Mouse (Mus musculus): ENCODE measurements around the gene Abcc10. TPM values are rescaled to one million over a fixed set of nuclear protein-coding genes. Genes with fewer than 3 reads are reported as not detected.

Abcc10 gene
- polyA plus RNA-seq, 1 experiment from 2014 or later, result 4.3 TPM

DNA sequence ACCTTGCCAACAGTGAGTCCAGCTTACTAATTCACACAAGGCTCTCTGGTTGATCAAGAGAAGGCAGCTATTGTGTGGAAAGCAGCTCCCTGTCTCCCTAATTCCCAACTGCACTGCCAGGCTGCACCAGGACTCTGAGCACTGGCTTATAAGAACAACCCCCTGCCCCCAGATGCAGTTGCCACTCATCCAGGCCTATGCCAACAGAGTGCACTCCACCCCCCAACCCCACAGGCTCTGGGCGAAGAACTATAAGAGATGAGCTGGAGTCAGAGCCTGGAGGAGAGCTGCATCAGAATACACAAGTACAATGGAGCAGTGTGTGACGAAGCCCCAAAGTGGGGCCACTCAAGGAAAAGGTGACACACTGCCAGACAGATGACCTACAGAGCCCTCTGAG lies 56.1 kb downstream of the Abcc10 start:
- no peak overlapping the region for H3K27ac ChIP-seq
- H3K9ac ChIP-seq, result no peak overlapping the region
- peaks cover 51% of the 10 kb centered on the region for H3K4me1 ChIP-seq (replicated peaks)
- WGBS, result 76% methylated on average over 2 of the region's 2 CpGs
- no peak overlapping the region for H3K4me3 ChIP-seq
- H3K27me3 ChIP-seq, result no peaks in the 10 kb centered on the region
- H3K36me3 ChIP-seq, result peaks cover 16% of the 10 kb centered on the region
- ATAC-seq (replicated peaks; ENCODE audit: insufficient number of reproducible peaks, insufficient read depth, low FRiP score, low read depth), result no peak
- H3K4me2 ChIP-seq, result no peak overlapping the region
- no peaks in the 10 kb centered on the region for H3K9me3 ChIP-seq (replicated peaks)

DNA sequence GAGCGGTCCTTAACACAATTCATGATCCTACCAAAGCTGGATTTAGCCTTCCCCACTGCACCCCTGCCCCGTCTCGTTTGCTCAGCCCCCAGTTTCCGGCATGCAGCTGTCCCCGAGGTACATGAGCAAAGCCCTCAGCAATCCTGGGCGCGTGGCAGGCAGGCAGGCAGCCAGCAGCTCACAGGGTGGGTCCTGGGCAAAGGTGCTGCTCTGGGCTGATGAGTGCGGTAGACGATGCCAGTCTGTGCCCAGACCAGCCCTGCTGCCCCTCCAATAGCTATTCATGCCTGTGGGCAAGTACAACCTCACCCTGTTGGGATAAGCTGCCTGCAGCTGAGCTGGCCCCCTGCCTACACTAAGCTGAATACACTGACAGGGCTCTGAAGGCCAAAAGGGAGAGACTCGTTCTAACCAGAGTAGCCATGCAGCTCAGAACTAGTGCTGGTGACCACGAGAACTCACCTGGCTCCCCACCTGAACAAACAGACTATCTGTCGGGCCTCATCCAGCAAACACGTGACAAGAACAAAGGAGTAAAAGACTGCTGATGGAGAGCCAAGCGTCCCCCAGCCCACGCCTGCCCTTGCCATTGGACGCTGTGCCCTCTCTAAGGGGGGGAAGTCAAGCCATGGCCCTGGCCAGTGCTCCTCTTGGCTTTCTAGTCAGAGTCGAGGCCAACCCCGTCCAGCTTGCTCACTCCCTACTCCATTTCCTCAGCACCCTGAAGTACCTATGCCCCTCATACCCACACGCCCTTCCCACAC lies 58.2 kb downstream of the Abcc10 start:
- no peak overlapping the region for H3K9ac ChIP-seq
- no peak for ATAC-seq (replicated peaks; ENCODE audit: insufficient number of reproducible peaks, insufficient read depth, low FRiP score, low read depth)

DNA sequence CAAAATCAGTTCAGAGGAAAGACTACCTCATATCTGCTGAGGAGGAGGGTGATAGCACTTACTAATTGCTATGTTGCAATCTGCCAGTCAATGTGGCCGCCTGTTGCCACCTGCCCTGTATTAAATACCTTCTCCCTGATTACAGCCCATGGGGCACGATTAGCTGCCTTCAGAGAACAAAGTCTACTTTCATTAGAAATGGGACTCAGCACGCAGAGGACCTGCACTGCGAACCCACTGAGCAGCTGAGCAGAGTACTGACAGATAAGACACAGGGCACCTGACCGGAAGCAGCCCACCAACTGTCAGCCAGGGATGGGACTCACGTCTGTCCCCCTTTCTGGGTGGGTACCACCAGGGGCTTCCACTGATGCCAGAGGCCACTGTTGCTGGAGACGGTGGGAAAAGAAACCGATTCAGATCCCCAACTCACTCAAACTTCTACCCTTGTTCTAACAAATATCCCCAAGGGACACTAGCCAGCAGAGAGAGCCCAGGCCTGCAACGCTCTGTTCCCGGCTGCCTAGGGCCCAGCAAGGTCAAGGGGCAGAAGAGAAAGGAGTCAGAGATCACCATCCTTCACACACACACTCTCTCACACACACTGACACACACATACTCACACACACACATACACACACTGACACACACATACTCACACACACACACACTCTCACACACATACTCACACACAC lies 60.0 kb downstream of the Abcc10 start:
- no peak overlapping the region for H3K4me2 ChIP-seq
- no peaks in the 10 kb centered on the region for H3K9me3 ChIP-seq (replicated peaks)
- ATAC-seq (replicated peaks; ENCODE audit: insufficient number of reproducible peaks, insufficient read depth, low FRiP score, low read depth), result no peak
- WGBS, result 62% methylated on average over 10 of the region's 10 CpGs
- no peaks in the 10 kb centered on the region for H3K27me3 ChIP-seq
- no peak overlapping the region for H3K4me3 ChIP-seq
- peaks cover 32% of the 10 kb centered on the region for H3K36me3 ChIP-seq
- H3K4me1 ChIP-seq (replicated peaks), result peaks cover 43% of the 10 kb centered on the region
- no peak overlapping the region for H3K27ac ChIP-seq
- H3K9ac ChIP-seq, result no peak overlapping the region

More for the DNA sequence above, 58.2 kb downstream of the Abcc10 start:
- H3K36me3 ChIP-seq, result peaks cover 16% of the 10 kb centered on the region
- H3K27me3 ChIP-seq, result no peaks in the 10 kb centered on the region
- no peaks in the 10 kb centered on the region for H3K9me3 ChIP-seq (replicated peaks)
- 79% methylated on average over 19 of the region's 19 CpGs for WGBS
- H3K4me1 ChIP-seq (replicated peaks), result peaks cover 58% of the 10 kb centered on the region
- no peak overlapping the region for H3K4me3 ChIP-seq
- H3K27ac ChIP-seq, result no peak overlapping the region
- H3K4me2 ChIP-seq, result no peak overlapping the region

DNA sequence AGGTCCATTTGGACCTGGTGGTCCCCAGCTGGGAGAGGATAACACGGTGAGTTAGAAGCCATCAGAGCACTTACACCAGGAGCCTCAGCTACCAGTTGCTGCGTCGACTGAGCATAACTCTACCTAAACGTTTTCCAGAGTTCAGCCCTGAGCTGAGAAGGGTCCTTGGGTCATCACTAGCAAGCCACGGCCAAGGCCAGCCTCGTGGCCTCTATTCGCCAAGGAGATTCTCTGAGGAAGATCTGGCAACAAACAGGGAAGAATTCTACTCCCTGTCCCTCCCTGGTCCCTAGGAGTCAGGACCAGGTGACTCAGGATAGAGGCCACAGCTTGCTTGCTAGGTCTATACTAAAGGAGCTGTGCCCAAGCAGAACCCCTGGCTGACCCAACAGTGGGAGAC lies 60.6 kb downstream of the Abcc10 start:
- no peak for ATAC-seq (replicated peaks; ENCODE audit: insufficient number of reproducible peaks, insufficient read depth, low FRiP score, low read depth)
- no peaks in the 10 kb centered on the region for H3K27me3 ChIP-seq
- no peak overlapping the region for H3K4me2 ChIP-seq
- no peak overlapping the region for H3K9ac ChIP-seq
- WGBS, result 76% methylated on average over 7 of the region's 7 CpGs
- no peaks in the 10 kb centered on the region for H3K9me3 ChIP-seq (replicated peaks)
- H3K36me3 ChIP-seq, result peaks cover 39% of the 10 kb centered on the region
- H3K27ac ChIP-seq, result no peak overlapping the region
- H3K4me1 ChIP-seq (replicated peaks), result peaks cover 36% of the 10 kb centered on the region
- H3K4me3 ChIP-seq, result no peak overlapping the region

DNA sequence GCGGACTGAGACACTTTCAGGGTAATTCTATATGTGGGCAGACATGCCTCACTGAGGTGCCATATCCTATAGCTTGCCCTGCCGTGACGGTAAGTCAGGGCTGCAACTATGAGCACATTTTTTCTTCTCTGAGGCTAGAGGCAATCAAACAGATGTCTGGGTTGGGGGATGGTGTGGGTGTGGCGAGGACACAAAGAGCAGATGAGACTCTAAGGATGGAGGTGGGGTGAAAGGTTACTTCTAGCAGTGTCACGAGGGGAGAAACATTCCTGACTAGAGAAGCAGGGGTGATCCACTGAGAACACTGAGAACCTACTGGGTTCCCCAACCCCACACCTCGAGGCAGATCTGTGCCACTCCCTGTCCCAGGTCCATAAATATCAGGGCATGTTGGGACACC lies 61.2 kb downstream of the Abcc10 start:
- H3K9ac ChIP-seq, result no peak overlapping the region
- H3K27ac ChIP-seq, result no peak overlapping the region
- H3K4me3 ChIP-seq, result no peak overlapping the region
- no peak overlapping the region for H3K4me2 ChIP-seq
- no peaks in the 10 kb centered on the region for H3K27me3 ChIP-seq
- peaks cover 33% of the 10 kb centered on the region for H3K4me1 ChIP-seq (replicated peaks)
- H3K9me3 ChIP-seq (replicated peaks), result no peaks in the 10 kb centered on the region
- 70% methylated on average over 6 of the region's 6 CpGs for WGBS
- H3K36me3 ChIP-seq, result peaks cover 44% of the 10 kb centered on the region
- no peak for ATAC-seq (replicated peaks; ENCODE audit: insufficient number of reproducible peaks, insufficient read depth, low FRiP score, low read depth)

DNA sequence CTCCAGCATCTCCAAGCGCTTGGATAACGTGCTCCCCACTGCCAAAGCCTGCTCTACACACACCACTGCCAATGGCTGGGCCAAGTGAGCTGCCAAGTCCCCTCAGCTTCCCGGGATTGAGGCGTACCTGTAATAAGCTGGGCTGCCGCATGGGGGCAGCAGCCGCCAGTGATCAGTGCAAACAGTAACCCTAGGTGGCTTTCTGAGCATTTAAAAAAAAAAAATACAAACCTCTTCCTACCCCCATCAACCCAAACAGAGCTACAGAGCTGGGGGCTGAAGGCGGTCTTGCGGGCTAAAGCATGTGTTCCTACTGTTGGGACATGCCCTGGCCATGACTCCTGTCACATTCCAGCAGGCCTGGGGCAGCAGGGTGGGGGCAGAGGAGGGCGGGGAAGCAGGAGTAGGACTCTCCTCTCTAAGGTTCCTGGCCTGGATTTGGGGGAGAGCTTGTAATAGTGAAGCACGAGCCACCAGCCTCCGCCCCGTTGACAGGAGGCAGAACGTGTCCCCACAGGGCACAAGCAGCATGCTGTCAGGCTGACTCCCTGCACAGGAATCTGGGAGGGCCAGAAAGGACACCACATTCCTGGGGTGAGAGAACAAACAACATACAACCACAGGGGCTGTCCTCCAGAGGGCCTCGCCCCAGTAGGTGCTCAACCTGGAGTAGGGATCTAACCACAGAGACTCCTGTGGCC lies 62.1 kb downstream of the Abcc10 start:
- peak; percentile 23; the same call in 1 of the 2 replicates for ATAC-seq (replicated peaks; ENCODE audit: insufficient number of reproducible peaks, insufficient read depth, low FRiP score, low read depth)
- H3K4me2 ChIP-seq, result no peak overlapping the region
- H3K4me3 ChIP-seq, result no peak overlapping the region
- H3K27me3 ChIP-seq, result no peaks in the 10 kb centered on the region
- 18% methylated on average over 14 of the region's 14 CpGs for WGBS
- H3K27ac ChIP-seq, result peak overlapping the region; percentile 49
- H3K9ac ChIP-seq, result no peak overlapping the region
- H3K9me3 ChIP-seq (replicated peaks), result no peaks in the 10 kb centered on the region
- peaks cover 47% of the 10 kb centered on the region for H3K36me3 ChIP-seq
- peaks cover 32% of the 10 kb centered on the region for H3K4me1 ChIP-seq (replicated peaks)

DNA sequence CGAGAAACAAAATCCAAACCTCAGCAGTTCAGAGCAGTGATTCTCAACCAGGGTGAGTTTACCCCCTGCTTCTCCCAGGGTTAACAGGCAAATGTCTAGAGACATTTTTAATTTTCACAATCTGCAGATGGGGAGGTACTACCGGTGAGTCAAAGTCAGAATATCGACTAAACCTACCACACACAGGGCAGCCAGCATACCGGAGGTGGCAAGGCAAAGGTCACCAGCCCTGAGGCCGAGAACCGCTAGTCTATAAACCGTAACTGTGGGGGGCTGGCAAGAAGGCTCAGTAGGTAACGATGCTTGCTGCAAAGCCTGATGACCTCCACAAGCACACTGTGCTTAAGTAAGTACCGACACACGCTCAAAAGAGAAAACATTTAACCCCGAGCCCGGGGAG lies 62.6 kb downstream of the Abcc10 start:
- Histone ChIP-seq H3K27ac (no peak overlapping the region), H3K9ac (no peak overlapping the region), H3K4me1 (replicated peaks) (peaks cover 34% of the 10 kb centered on the region), H3K36me3 (peaks cover 47% of the 10 kb centered on the region), H3K4me3 (no peak overlapping the region), H3K9me3 (replicated peaks) (no peaks in the 10 kb centered on the region), H3K4me2 (no peak overlapping the region), H3K27me3 (no peaks in the 10 kb centered on the region)
- WGBS, result 85% methylated on average over 12 of the region's 12 CpGs
- ATAC-seq (replicated peaks; ENCODE audit: insufficient number of reproducible peaks, insufficient read depth, low FRiP score, low read depth), result no peak

DNA sequence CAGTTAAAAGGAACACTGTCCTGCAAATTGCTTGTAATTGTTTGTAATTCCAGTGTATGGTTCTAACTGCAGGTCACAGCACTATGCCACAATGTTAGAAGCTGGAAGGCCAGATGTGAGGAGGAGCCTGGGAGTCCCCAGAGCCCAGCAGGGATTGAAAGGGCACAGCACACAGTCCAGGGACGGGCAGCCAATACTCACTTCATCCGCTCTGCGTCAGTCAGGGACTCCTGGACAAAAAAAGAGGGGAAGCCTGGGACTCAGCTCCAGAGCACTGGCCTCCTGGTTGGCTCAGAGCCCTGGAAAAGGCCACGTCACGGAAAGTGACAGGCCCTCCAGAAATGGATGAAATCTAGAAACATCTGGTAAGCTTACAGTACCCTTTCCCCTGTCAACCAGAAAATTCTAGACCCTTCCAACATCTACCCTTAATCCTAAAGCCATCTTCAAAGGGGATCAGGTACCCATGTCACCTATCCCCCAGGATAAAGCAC lies 65.9 kb downstream of the Abcc10 start:
- Histone ChIP-seq H3K4me2 (no peak overlapping the region), H3K9ac (no peak overlapping the region), H3K4me1 (replicated peaks) (peaks cover 14% of the 10 kb centered on the region), H3K36me3 (peaks cover 65% of the 10 kb centered on the region), H3K27me3 (no peaks in the 10 kb centered on the region), H3K9me3 (replicated peaks) (no peaks in the 10 kb centered on the region), H3K4me3 (no peak overlapping the region), H3K27ac (no peak overlapping the region)
- no peak for ATAC-seq (replicated peaks; ENCODE audit: insufficient number of reproducible peaks, insufficient read depth, low FRiP score, low read depth)
- WGBS, result 84% methylated on average over 5 of the region's 5 CpGs

DNA sequence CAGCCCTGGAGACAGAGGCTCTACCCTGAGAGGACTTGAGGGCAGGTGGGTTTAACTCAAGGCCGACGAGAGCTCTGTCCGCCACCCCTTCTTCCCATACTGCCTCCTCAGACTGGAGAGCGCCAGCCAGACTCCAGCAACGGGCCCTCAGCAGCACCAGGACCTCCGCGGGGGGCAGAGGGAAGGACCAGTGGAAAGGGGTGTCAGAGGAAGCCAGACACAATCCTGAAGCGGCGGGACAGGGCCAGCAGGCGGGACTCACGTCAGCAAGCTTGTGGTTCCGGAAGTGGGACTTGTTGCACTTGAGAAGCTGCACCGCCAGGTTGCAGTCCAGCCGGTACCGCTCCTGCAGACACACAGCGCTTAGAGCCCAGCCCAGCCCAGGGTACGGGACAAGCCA lies 68.5 kb downstream of the Abcc10 start:
- no peak overlapping the region for H3K4me3 ChIP-seq
- no peak for ATAC-seq (replicated peaks; ENCODE audit: insufficient number of reproducible peaks, insufficient read depth, low FRiP score, low read depth)
- H3K9ac ChIP-seq, result no peak overlapping the region
- no peaks in the 10 kb centered on the region for H3K9me3 ChIP-seq (replicated peaks)
- peak overlapping the region; percentile 23; the same call in 1 of the 2 replicates for H3K27ac ChIP-seq
- 0 out of 2 replicates have a peak, but pooled peaks cover 2% of the 10 kb centered on the region for H3K4me1 ChIP-seq (replicated peaks)
- H3K4me2 ChIP-seq, result no peak overlapping the region
- WGBS, result 82% methylated on average over 17 of the region's 17 CpGs
- H3K27me3 ChIP-seq, result peaks cover 9% of the 10 kb centered on the region
- H3K36me3 ChIP-seq, result peaks cover 59% of the 10 kb centered on the region

DNA sequence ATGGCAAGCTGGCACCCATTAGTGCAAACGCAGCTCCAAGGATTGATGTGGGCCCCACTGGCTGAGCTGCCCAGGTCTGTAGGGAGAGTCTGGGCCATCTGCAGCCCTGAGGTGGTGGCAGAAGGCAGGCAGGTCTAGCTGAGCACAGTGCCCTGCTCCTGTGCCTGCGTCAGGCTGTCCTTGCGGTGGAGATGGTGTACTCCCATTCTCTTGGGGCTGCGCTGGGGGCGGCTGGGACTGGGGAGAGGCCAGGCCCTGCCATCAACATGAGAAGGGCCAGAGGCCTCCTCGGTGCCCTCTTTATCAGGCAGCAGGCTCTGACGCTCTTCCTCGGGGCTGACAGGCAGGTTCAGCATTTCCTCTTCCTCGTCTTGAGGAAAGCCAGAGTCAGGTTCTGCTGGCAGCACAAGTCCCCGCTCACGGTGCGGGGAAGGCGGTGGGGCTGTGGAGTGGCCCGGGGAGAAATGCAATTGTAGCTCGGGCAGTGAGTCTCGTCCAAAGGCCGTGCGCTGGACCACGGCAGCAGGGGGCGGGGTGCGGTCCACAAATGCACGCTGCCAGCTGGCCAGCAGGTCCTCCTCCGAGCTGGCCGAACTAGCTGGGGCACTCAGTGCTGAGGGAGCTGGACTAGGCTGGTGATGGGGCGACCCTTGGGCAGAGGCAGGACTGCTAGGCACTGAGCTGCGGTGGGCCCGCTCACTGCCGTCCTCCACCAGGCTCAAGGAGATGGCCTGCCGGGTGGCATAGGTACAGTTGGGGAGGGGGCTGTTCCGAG lies 69.7 kb downstream of the Abcc10 start:
- peaks cover 18% of the 10 kb centered on the region for H3K27me3 ChIP-seq
- no peak overlapping the region for H3K4me3 ChIP-seq
- peaks cover 48% of the 10 kb centered on the region for H3K36me3 ChIP-seq
- H3K4me2 ChIP-seq, result no peak overlapping the region
- no peaks in the 10 kb centered on the region for H3K9me3 ChIP-seq (replicated peaks)
- peaks cover 10% of the 10 kb centered on the region for H3K4me1 ChIP-seq (replicated peaks)
- H3K27ac ChIP-seq, result no peak overlapping the region
- no peak overlapping the region for H3K9ac ChIP-seq
- WGBS, result 77% methylated on average over 30 of the region's 30 CpGs
- 0 out of 2 replicates have a peak, but pooled peaks have one; percentile 12 for ATAC-seq (replicated peaks; ENCODE audit: insufficient number of reproducible peaks, insufficient read depth, low FRiP score, low read depth)

All from heart, embryonic 15.5 days (tissue).